Mouse (Mus musculus): ENCODE data around the gene Pih1d1. TPM values are rescaled to one million over a fixed set of nuclear protein-coding genes. Genes with fewer than 3 reads are reported as not detected.

The Pih1d1 gene
- total and polyA plus RNA-seq, 3 experiments, result 37.4 to 69.3 (median 50.3) TPM

- H3K4me3 ChIP-seq (replicated peaks in 1 of 3; ENCODE audit: low read depth in 2 of 3, low read length in 2 of 3, poor library complexity in 1 of 3), result peak within 1 kb of the TSS in 1 of 3 experiments; percentile 31
Measured at GRCm38 (mm10) chr7:45204380-45205143, 50.5 kb downstream of the Pih1d1 start, which contains the start of gene Ccdc155. Gene Ccdc155 (minus strand): TSS chr7:45204892.

GRCm38 (mm10) chr7:45208260-45208659 lies 54.2 kb downstream of the Pih1d1 start:
- Histone ChIP-seq H3K27me3 (replicated peaks) (peaks cover 27% of the 10 kb centered on the region), H3K9ac (ENCODE audit: insufficient read depth, low read depth) (no peak overlapping the region), H3K9me3 (replicated peaks; ENCODE audit: low read length) (peaks cover 14% of the 10 kb centered on the region), H3K4me3 (replicated peaks in 1 of 3; ENCODE audit: low read depth in 2 of 3, low read length in 2 of 3, poor library complexity in 1 of 3) (no peak overlapping the region), H3K79me2 (replicated peaks; ENCODE audit: control insufficient read depth, extremely low read depth, insufficient read depth, poor library complexity, severe bottlenecking) (no peaks in the 10 kb centered on the region), H3K4me1 (ENCODE audit: control insufficient read depth in 1 of 2, insufficient read depth in 2 of 2) (peaks cover 5 to 29% of the 10 kb centered on the region in 2 experiments; a peak in 3 of 4 replicates), H3K4me2 (ENCODE audit: insufficient read depth, low read depth, poor library complexity, severe bottlenecking) (no peak overlapping the region), H3K27ac (ENCODE audit: insufficient read depth, low read depth) (no peak overlapping the region), H3K36me3 (replicated peaks in 1 of 2; ENCODE audit: control insufficient read depth in 1 of 2, insufficient read depth in 1 of 2, low read length in 1 of 2) (no peaks in the 10 kb centered on the region)
- in situ Hi-C loops (cut with MboI; ENCODE audit: low pct_ligation_motif_present, low pct_unique_long_range_greater_than_20kb, low sequenced_read_pairs) (no loop called here), dilution Hi-C loops (cut with MboI; ENCODE audit: extremely low pct_ligation_motif_present, extremely low pct_unique_long_range_greater_than_20kb, low sequenced_read_pairs) (no loop called here)
- TF ChIP-seq USF2 (conservative IDR thresholded peaks at IDR 0.05; ENCODE audit: low read depth, low read length) (no peak), MAFK (IDR thresholded peaks at IDR 0.05; ENCODE audit: insufficient replicate concordance, low read length) (no peak), CTCF (conservative IDR thresholded peaks at IDR 0.05 in 1 of 2, IDR thresholded peaks at IDR 0.05 in 1 of 2; ENCODE audit: low read depth in 2 of 2, low read length in 2 of 2) (0 out of 4 replicates have a peak, but pooled peaks of 1 of the 2 experiments have one; percentile 9), ZC3H11A (IDR thresholded peaks at IDR 0.05; ENCODE audit: low read depth, low read length) (no peak), ZNF384 (IDR thresholded peaks at IDR 0.05; ENCODE audit: low read depth, low read length) (peak; percentile 29; the same call in 1 of the 2 replicates)
- no peak for DNase-seq (ENCODE audit: extremely low read depth)

More at GRCm38 (mm10) chr7:45204380-45205143, 50.5 kb downstream of the Pih1d1 start, which contains the start of gene Ccdc155:
- no peak within 1 kb of the TSS; the same call in 1 of the 2 replicates for H3K9ac ChIP-seq (ENCODE audit: insufficient read depth, low read depth)
- dilution Hi-C loops (cut with MboI; ENCODE audit: extremely low pct_ligation_motif_present, extremely low pct_unique_long_range_greater_than_20kb, low sequenced_read_pairs), result no loop called here
- H3K27ac ChIP-seq (ENCODE audit: insufficient read depth, low read depth), result no peak within 1 kb of the TSS
- TF ChIP-seq JUN (IDR thresholded peaks at IDR 0.05; ENCODE audit: insufficient read depth, low read depth, low read length) (no peak), CTCF (conservative IDR thresholded peaks at IDR 0.05 in 1 of 2, IDR thresholded peaks at IDR 0.05 in 1 of 2; ENCODE audit: low read depth in 2 of 2, low read length in 2 of 2) (no peak), RAD21 (IDR thresholded peaks at IDR 0.05; ENCODE audit: low read depth, low read length) (no peak), NRF1 (IDR thresholded peaks at IDR 0.05; ENCODE audit: low read depth, low read length) (peak; percentile 94), SMC3 (IDR thresholded peaks at IDR 0.05; ENCODE audit: low read depth, low read length) (no peak), RCOR1 (conservative IDR thresholded peaks at IDR 0.05; ENCODE audit: low read depth, low read length) (no peak), IRF4 (IDR thresholded peaks at IDR 0.05; ENCODE audit: low read depth, low read length) (no peak), KAT2A (IDR thresholded peaks at IDR 0.05; ENCODE audit: insufficient replicate concordance, low read length) (no peak), MEF2A (IDR thresholded peaks at IDR 0.05; ENCODE audit: borderline replicate concordance, low read depth, low read length) (no peak), MAFK (IDR thresholded peaks at IDR 0.05; ENCODE audit: insufficient replicate concordance, low read length) (no peak), MXI1 (IDR thresholded peaks at IDR 0.05; ENCODE audit: low read depth, low read length) (0 out of 2 replicates have a peak, but pooled peaks have one; percentile 31), TCF12 (IDR thresholded peaks at IDR 0.05; ENCODE audit: low read depth, low read length) (no peak), EP300 (IDR thresholded peaks at IDR 0.05; ENCODE audit: low read length) (no peak), TBP (conservative IDR thresholded peaks at IDR 0.05; ENCODE audit: low read depth, low read length) (no peak), POLR2A (IDR thresholded peaks at IDR 0.05; ENCODE audit: low read depth, low read length) (peak; percentile 39; the same call in 1 of the 2 replicates), PAX5 (IDR thresholded peaks at IDR 0.05; ENCODE audit: low read length) (no peak), MAX (IDR thresholded peaks at IDR 0.05; ENCODE audit: low read length) (peak; percentile 75), CHD1 (IDR thresholded peaks at IDR 0.05; ENCODE audit: low read depth, low read length) (no peak), MAZ (IDR thresholded peaks at IDR 0.05; ENCODE audit: low read depth, low read length) (no peak), ETS1 (conservative IDR thresholded peaks at IDR 0.05; ENCODE audit: low read depth, low read length) (no peak), E2F4 (IDR thresholded peaks at IDR 0.05; ENCODE audit: insufficient replicate concordance, low read depth, low read length) (peak; percentile 75; the same call in 1 of the 2 replicates), USF2 (conservative IDR thresholded peaks at IDR 0.05; ENCODE audit: low read depth, low read length) (no peak), NELFE (IDR thresholded peaks at IDR 0.05; ENCODE audit: low read depth, low read length) (no peak), USF1 (IDR thresholded peaks at IDR 0.05; ENCODE audit: low read depth, low read length) (no peak), ELF1 (IDR thresholded peaks at IDR 0.05; ENCODE audit: low read depth, low read length) (no peak), UBTF (IDR thresholded peaks at IDR 0.05; ENCODE audit: low read depth, low read length) (no peak), SIN3A (IDR thresholded peaks at IDR 0.05; ENCODE audit: low read length) (no peak), POLR2AphosphoS2 (IDR thresholded peaks at IDR 0.05; ENCODE audit: low read depth, low read length) (no peak), GABPA (IDR thresholded peaks at IDR 0.05; ENCODE audit: insufficient replicate concordance, low read depth, low read length) (no peak), CHD2 (IDR thresholded peaks at IDR 0.05; ENCODE audit: low read length) (no peak), ZNF384 (IDR thresholded peaks at IDR 0.05; ENCODE audit: low read depth, low read length) (no peak), ZMIZ1 (IDR thresholded peaks at IDR 0.05; ENCODE audit: low read depth, low read length) (no peak), ZKSCAN1 (IDR thresholded peaks at IDR 0.05; ENCODE audit: borderline replicate concordance, low read depth, low read length) (no peak), ZC3H11A (IDR thresholded peaks at IDR 0.05; ENCODE audit: low read depth, low read length) (no peak), MYC (IDR thresholded peaks at IDR 0.05; ENCODE audit: low read depth, low read length) (no peak), BHLHE40 (IDR thresholded peaks at IDR 0.05; ENCODE audit: low read depth, low read length) (no peak), JUND (conservative IDR thresholded peaks at IDR 0.05; ENCODE audit: low read depth, low read length) (no peak), HCFC1 (IDR thresholded peaks at IDR 0.05; ENCODE audit: low read depth, low read length) (no peak)
- DNase-seq (ENCODE audit: extremely low read depth), result peak; percentile 39
- H3K4me1 ChIP-seq (ENCODE audit: control insufficient read depth in 1 of 2, insufficient read depth in 2 of 2), result peaks cover 2 to 13% of the 10 kb centered on the region in 2 experiments; a peak in 3 of 4 replicates
- H3K79me2 ChIP-seq (replicated peaks; ENCODE audit: control insufficient read depth, extremely low read depth, insufficient read depth, poor library complexity, severe bottlenecking), result no peaks in the 10 kb centered on the region
- in situ Hi-C loops (cut with MboI; ENCODE audit: low pct_ligation_motif_present, low pct_unique_long_range_greater_than_20kb, low sequenced_read_pairs), result no loop called here
- peaks cover 14% of the 10 kb centered on the region for H3K9me3 ChIP-seq (replicated peaks; ENCODE audit: low read length)
- peak within 1 kb of the TSS; percentile 35; the same call in 1 of the 2 replicates for H3K4me2 ChIP-seq (ENCODE audit: insufficient read depth, low read depth, poor library complexity, severe bottlenecking)
- peaks cover 28% of the 10 kb centered on the region for H3K27me3 ChIP-seq (replicated peaks)
- no peaks in the 10 kb centered on the region for H3K36me3 ChIP-seq (replicated peaks in 1 of 2; ENCODE audit: control insufficient read depth in 1 of 2, insufficient read depth in 1 of 2, low read length in 1 of 2)
